Mouse (Mus musculus): ENCODE measurements around the gene Sipa1l3. TPM values are rescaled to one million over a fixed set of nuclear protein-coding genes. Genes with fewer than 3 reads are reported as not detected.

Sipa1l3 gene
- polyA plus RNA-seq, 1 experiment from 2014 or later = 9.1 TPM

- Histone ChIP-seq H3K4me1 (peaks cover 8% of the 10 kb centered on the region), H3K9me3 (replicated peaks) (no peaks in the 10 kb centered on the region), H3K36me3 (ENCODE audit: poor library complexity, severe bottlenecking) (peaks cover 22% of the 10 kb centered on the region), H3K4me2 (no peak overlapping the region), H3K4me3 (no peak overlapping the region), H3K27ac (no peak overlapping the region), H3K27me3 (no peaks in the 10 kb centered on the region), H3K9ac (no peak overlapping the region)
- 87% methylated on average over 6 of the region's 6 CpGs for WGBS
- ATAC-seq = no peak
Measured at GRCm38 (mm10) chr7:29335841-29336671, 182.4 kb downstream of the Sipa1l3 start.

- Histone ChIP-seq H3K4me1 (peaks cover 8% of the 10 kb centered on the region), H3K36me3 (ENCODE audit: poor library complexity, severe bottlenecking) (peaks cover 30% of the 10 kb centered on the region), H3K4me2 (no peak overlapping the region), H3K27ac (no peak overlapping the region), H3K9ac (no peak overlapping the region), H3K27me3 (no peaks in the 10 kb centered on the region), H3K9me3 (replicated peaks) (no peaks in the 10 kb centered on the region), H3K4me3 (no peak overlapping the region)
- ATAC-seq = no peak
Measured at GRCm38 (mm10) chr7:29335276-29335675, 183.2 kb downstream of the Sipa1l3 start.

GRCm38 (mm10) chr7:29334156-29334555 is 184.3 kb downstream of the Sipa1l3 start:
- Histone ChIP-seq H3K9ac (no peak overlapping the region), H3K4me1 (peaks cover 8% of the 10 kb centered on the region), H3K36me3 (ENCODE audit: poor library complexity, severe bottlenecking) (peaks cover 30% of the 10 kb centered on the region), H3K27me3 (no peaks in the 10 kb centered on the region), H3K4me3 (no peak overlapping the region), H3K9me3 (replicated peaks) (no peaks in the 10 kb centered on the region), H3K4me2 (no peak overlapping the region), H3K27ac (peak overlapping the region; percentile 35; the same call in 1 of the 2 replicates)
- no peak for ATAC-seq
- 42% methylated on average over 7 of the region's 7 CpGs for WGBS

GRCm38 (mm10) chr7:29328984-29329383 is 189.5 kb downstream of the Sipa1l3 start:
- Histone ChIP-seq H3K4me2 (no peak overlapping the region), H3K36me3 (ENCODE audit: poor library complexity, severe bottlenecking) (peaks cover 49% of the 10 kb centered on the region), H3K27me3 (no peaks in the 10 kb centered on the region), H3K9ac (no peak overlapping the region), H3K4me1 (peaks cover 2% of the 10 kb centered on the region), H3K4me3 (no peak overlapping the region), H3K9me3 (replicated peaks) (no peaks in the 10 kb centered on the region), H3K27ac (no peak overlapping the region)
- ATAC-seq = no peak
- 93% methylated on average over 16 of the region's 16 CpGs for WGBS

GRCm38 (mm10) chr7:29327087-29327486 is 191.4 kb downstream of the Sipa1l3 start:
- H3K27me3 ChIP-seq = no peaks in the 10 kb centered on the region
- H3K9me3 ChIP-seq (replicated peaks) = no peaks in the 10 kb centered on the region
- no peak overlapping the region for H3K9ac ChIP-seq
- H3K36me3 ChIP-seq (ENCODE audit: poor library complexity, severe bottlenecking) = peaks cover 53% of the 10 kb centered on the region
- H3K27ac ChIP-seq = no peak overlapping the region
- no peaks in the 10 kb centered on the region for H3K4me1 ChIP-seq
- no peak for ATAC-seq
- 89% methylated on average over 6 of the region's 6 CpGs for WGBS
- H3K4me3 ChIP-seq = no peak overlapping the region
- H3K4me2 ChIP-seq = no peak overlapping the region

GRCm38 (mm10) chr7:29319337-29320307 is 198.8 kb downstream of the Sipa1l3 start:
- no peak for ATAC-seq
- no peaks in the 10 kb centered on the region for H3K9me3 ChIP-seq (replicated peaks)
- peak overlapping the region; percentile 51 for H3K9ac ChIP-seq
- peaks cover 64% of the 10 kb centered on the region for H3K4me1 ChIP-seq
- H3K27ac ChIP-seq = peak overlapping the region; percentile 97
- H3K4me3 ChIP-seq = peak overlapping the region; percentile 22
- WGBS = 10% methylated on average over 19 of the region's 19 CpGs
- H3K36me3 ChIP-seq (ENCODE audit: poor library complexity, severe bottlenecking) = peaks cover 26% of the 10 kb centered on the region
- peak overlapping the region; percentile 55 for H3K4me2 ChIP-seq
- H3K27me3 ChIP-seq = no peaks in the 10 kb centered on the region

- Histone ChIP-seq H3K27me3 (no peaks in the 10 kb centered on the region), H3K9me3 (replicated peaks) (no peaks in the 10 kb centered on the region), H3K9ac (peak overlapping the region; percentile 51), H3K4me2 (peak overlapping the region; percentile 55), H3K4me1 (peaks cover 77% of the 10 kb centered on the region), H3K27ac (peak overlapping the region; percentile 97), H3K4me3 (peak overlapping the region; percentile 22), H3K36me3 (ENCODE audit: poor library complexity, severe bottlenecking) (peaks cover 25% of the 10 kb centered on the region)
- 3% methylated on average over 18 of the region's 18 CpGs for WGBS
- ATAC-seq = peak; percentile 20
Measured at GRCm38 (mm10) chr7:29318115-29318911, 200.1 kb downstream of the Sipa1l3 start.

- 0% methylated on average over 2 of the region's 2 CpGs for whole genome bisulfite sequencing
- H3K4me3 ChIP-seq = no peak overlapping the region; the same call in 1 of the 2 replicates
Measured at GRCm38 (mm10) chr7:29317558-29317957, 200.9 kb downstream of the Sipa1l3 start.

GRCm38 (mm10) chr7:29316976-29317375 is 201.5 kb downstream of the Sipa1l3 start:
- WGBS = under 1% methylated on average over 10 of the region's 10 CpGs
- Histone ChIP-seq H3K4me3 (no peak overlapping the region), H3K27ac (peak overlapping the region; percentile 97), H3K36me3 (ENCODE audit: poor library complexity, severe bottlenecking) (peaks cover 31% of the 10 kb centered on the region), H3K27me3 (no peaks in the 10 kb centered on the region), H3K9ac (peak overlapping the region; percentile 60), H3K4me1 (peaks cover 90% of the 10 kb centered on the region), H3K4me2 (peak overlapping the region; percentile 55), H3K9me3 (replicated peaks) (no peaks in the 10 kb centered on the region)
- ATAC-seq = peak; percentile 51

More at GRCm38 (mm10) chr7:29317558-29317957, 200.9 kb downstream of the Sipa1l3 start:
- Histone ChIP-seq H3K27me3 (no peaks in the 10 kb centered on the region), H3K27ac (peak overlapping the region; percentile 97), H3K9ac (peak overlapping the region; percentile 60), H3K9me3 (replicated peaks) (no peaks in the 10 kb centered on the region), H3K4me2 (peak overlapping the region; percentile 55), H3K36me3 (ENCODE audit: poor library complexity, severe bottlenecking) (peaks cover 26% of the 10 kb centered on the region), H3K4me1 (peaks cover 85% of the 10 kb centered on the region)
- ATAC-seq = peak; percentile 69

GRCm38 (mm10) chr7:29316137-29316734 is 202.2 kb downstream of the Sipa1l3 start:
- Histone ChIP-seq H3K4me2 (peak overlapping the region; percentile 55), H3K36me3 (ENCODE audit: poor library complexity, severe bottlenecking) (peaks cover 38% of the 10 kb centered on the region), H3K27ac (peak overlapping the region; percentile 97), H3K27me3 (no peaks in the 10 kb centered on the region), H3K9me3 (replicated peaks) (no peaks in the 10 kb centered on the region), H3K9ac (peak overlapping the region; percentile 53), H3K4me3 (no peak overlapping the region), H3K4me1 (peaks cover 88% of the 10 kb centered on the region)
- peak; percentile 1; the same call in 1 of the 2 replicates for ATAC-seq
- WGBS = 40% methylated on average over 16 of the region's 17 CpGs

All from forebrain, embryonic 13.5 days (tissue).